Mouse (Mus musculus): Measurements from ENCODE around the gene Galnt16. TPM values are rescaled to one million over a fixed set of nuclear protein-coding genes. Genes with fewer than 3 reads are reported as not detected.
A peak's percentile ranks its signal among the peaks of the same experiment; 100 is the strongest.

Gene Galnt16
- polyA plus RNA-seq, 1 experiment from 2014 or later = 3.1 TPM

DNA sequence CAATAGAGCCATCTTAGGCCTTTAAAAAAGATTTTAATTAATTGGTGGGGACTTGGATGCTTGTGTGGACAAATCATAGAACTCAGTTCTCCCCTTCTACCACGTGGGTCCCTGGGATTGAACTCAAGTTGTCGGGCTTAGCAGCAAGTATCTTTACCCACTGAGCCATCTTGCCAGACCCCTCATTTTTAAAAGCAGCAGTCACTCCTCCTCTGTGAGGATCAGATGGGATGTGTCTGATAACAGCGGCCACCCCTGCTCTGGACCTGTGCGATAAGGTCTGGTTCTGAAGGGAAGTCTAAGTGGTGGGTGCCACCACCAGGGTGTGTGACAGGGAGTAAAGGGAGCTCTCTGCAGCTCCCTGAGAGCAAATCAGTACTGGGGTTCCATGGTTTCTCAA, 77.5 kb downstream of the Galnt16 start:
- no peak overlapping the region for H3K9ac ChIP-seq (ENCODE audit: low read depth, low read length)
- 94% methylated on average over 4 of the region's 4 CpGs for WGBS
- no peak overlapping the region for H3K4me2 ChIP-seq (replicated peaks; ENCODE audit: low read depth, low read length)
- no peaks in the 10 kb centered on the region for H3K36me3 ChIP-seq (ENCODE audit: control insufficient read depth, insufficient read depth, low read length)
- no peak overlapping the region for H3K4me3 ChIP-seq (ENCODE audit: low read length)
- H3K4me1 ChIP-seq (ENCODE audit: control insufficient read depth, insufficient read depth, low read length) = peaks cover 11% of the 10 kb centered on the region
- no peaks in the 10 kb centered on the region for H3K9me3 ChIP-seq (ENCODE audit: control insufficient read depth, low read length)
- ATAC-seq (ENCODE audit: low FRiP score, low TSS enrichment) = no peak
- H3K27me3 ChIP-seq (ENCODE audit: control insufficient read depth, insufficient read depth, low read length) = no peaks in the 10 kb centered on the region
- no peak overlapping the region for H3K27ac ChIP-seq (ENCODE audit: low read depth, low read length)

GRCm38 (mm10) chr12:80595968-80596367, 77.9 kb downstream of the Galnt16 start:
- Histone ChIP-seq H3K9me3 (ENCODE audit: control insufficient read depth, low read length) (no peaks in the 10 kb centered on the region), H3K36me3 (ENCODE audit: control insufficient read depth, insufficient read depth, low read length) (no peaks in the 10 kb centered on the region), H3K27ac (ENCODE audit: low read depth, low read length) (no peak overlapping the region), H3K9ac (ENCODE audit: low read depth, low read length) (no peak overlapping the region), H3K27me3 (ENCODE audit: control insufficient read depth, insufficient read depth, low read length) (no peaks in the 10 kb centered on the region), H3K4me1 (ENCODE audit: control insufficient read depth, insufficient read depth, low read length) (peaks cover 15% of the 10 kb centered on the region), H3K4me2 (replicated peaks; ENCODE audit: low read depth, low read length) (no peak overlapping the region), H3K4me3 (ENCODE audit: low read length) (no peak overlapping the region)
- ATAC-seq (ENCODE audit: low FRiP score, low TSS enrichment) = no peak
- 50% methylated on average over 4 of the region's 4 CpGs for WGBS

DNA sequence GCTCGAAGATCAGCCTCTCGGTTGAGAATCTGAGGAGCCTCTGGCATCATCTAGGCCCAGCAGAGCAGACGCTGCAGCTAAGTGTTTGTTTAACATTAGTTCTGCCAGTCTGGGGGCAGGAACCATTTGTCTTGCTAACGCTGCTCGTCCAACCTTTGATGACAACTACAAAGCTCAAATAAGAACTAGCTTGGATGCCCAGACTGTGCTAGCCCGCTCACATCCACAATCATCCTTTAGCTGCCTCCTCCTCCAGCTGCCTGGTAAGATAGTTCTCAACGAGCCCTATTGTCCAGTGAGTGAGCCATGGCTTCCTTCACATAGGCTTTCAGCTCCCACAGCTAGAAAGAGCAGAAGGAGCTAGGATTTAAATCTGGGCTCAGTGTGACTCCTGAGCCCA, 80.2 kb downstream of the Galnt16 start:
- no peak for ATAC-seq (ENCODE audit: low FRiP score, low TSS enrichment)
- H3K4me1 ChIP-seq (ENCODE audit: control insufficient read depth, insufficient read depth, low read length) = peaks cover 16% of the 10 kb centered on the region
- no peaks in the 10 kb centered on the region for H3K27me3 ChIP-seq (ENCODE audit: control insufficient read depth, insufficient read depth, low read length)
- H3K4me3 ChIP-seq (ENCODE audit: low read length) = no peak overlapping the region
- H3K36me3 ChIP-seq (ENCODE audit: control insufficient read depth, insufficient read depth, low read length) = no peaks in the 10 kb centered on the region
- no peak overlapping the region for H3K9ac ChIP-seq (ENCODE audit: low read depth, low read length)
- no peaks in the 10 kb centered on the region for H3K9me3 ChIP-seq (ENCODE audit: control insufficient read depth, low read length)
- H3K4me2 ChIP-seq (replicated peaks; ENCODE audit: low read depth, low read length) = no peak overlapping the region
- WGBS = 25% methylated on average over 7 of the region's 7 CpGs
- no peak overlapping the region for H3K27ac ChIP-seq (ENCODE audit: low read depth, low read length)

- H3K4me2 ChIP-seq (replicated peaks; ENCODE audit: low read depth, low read length) = no peak overlapping the region
- H3K27ac ChIP-seq (ENCODE audit: low read depth, low read length) = no peak overlapping the region
- no peaks in the 10 kb centered on the region for H3K27me3 ChIP-seq (ENCODE audit: control insufficient read depth, insufficient read depth, low read length)
- no peak overlapping the region for H3K4me3 ChIP-seq (ENCODE audit: low read length)
- no peak overlapping the region for H3K9ac ChIP-seq (ENCODE audit: low read depth, low read length)
- H3K36me3 ChIP-seq (ENCODE audit: control insufficient read depth, insufficient read depth, low read length) = no peaks in the 10 kb centered on the region
- peaks cover 16% of the 10 kb centered on the region for H3K4me1 ChIP-seq (ENCODE audit: control insufficient read depth, insufficient read depth, low read length)
- WGBS = 42% methylated on average over 6 of the region's 6 CpGs
- ATAC-seq (ENCODE audit: low FRiP score, low TSS enrichment) = no peak
- no peaks in the 10 kb centered on the region for H3K9me3 ChIP-seq (ENCODE audit: control insufficient read depth, low read length)
Measured at GRCm38 (mm10) chr12:80598756-80599155, 80.7 kb downstream of the Galnt16 start.

GRCm38 (mm10) chr12:80601597-80602269, 83.7 kb downstream of the Galnt16 start:
- Histone ChIP-seq H3K4me3 (ENCODE audit: low read length) (no peak overlapping the region), H3K4me2 (replicated peaks; ENCODE audit: low read depth, low read length) (no peak overlapping the region), H3K4me1 (ENCODE audit: control insufficient read depth, insufficient read depth, low read length) (peaks cover 25% of the 10 kb centered on the region), H3K9me3 (ENCODE audit: control insufficient read depth, low read length) (no peaks in the 10 kb centered on the region), H3K9ac (ENCODE audit: low read depth, low read length) (no peak overlapping the region), H3K36me3 (ENCODE audit: control insufficient read depth, insufficient read depth, low read length) (no peaks in the 10 kb centered on the region), H3K27ac (ENCODE audit: low read depth, low read length) (no peak overlapping the region), H3K27me3 (ENCODE audit: control insufficient read depth, insufficient read depth, low read length) (no peaks in the 10 kb centered on the region)
- WGBS = 67% methylated on average over 9 of the region's 9 CpGs
- ATAC-seq (ENCODE audit: low FRiP score, low TSS enrichment) = no peak

DNA sequence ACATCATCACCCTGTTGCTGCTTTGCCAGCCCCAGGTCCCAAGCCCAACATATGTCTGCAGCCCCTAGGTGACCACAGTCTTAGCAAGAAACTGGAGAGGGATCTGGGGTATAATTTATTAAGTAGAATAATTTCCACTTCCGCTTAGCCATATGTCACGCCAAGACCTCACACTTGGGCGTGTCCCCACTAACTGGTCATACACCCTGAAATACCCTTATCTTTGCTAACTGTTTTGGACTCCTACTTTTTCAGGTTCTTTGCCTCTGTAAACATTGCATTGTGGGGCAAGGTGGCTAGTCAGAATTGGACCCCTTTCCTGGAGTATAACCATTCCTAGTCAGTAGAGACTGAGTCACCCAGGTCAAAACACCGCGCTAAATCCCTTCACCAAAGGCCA, 84.4 kb downstream of the Galnt16 start:
- 86% methylated on average over 5 of the region's 5 CpGs for WGBS
- peaks cover 25% of the 10 kb centered on the region for H3K4me1 ChIP-seq (ENCODE audit: control insufficient read depth, insufficient read depth, low read length)

GRCm38 (mm10) chr12:80603566-80603965, 85.5 kb downstream of the Galnt16 start:
- Histone ChIP-seq H3K4me3 (ENCODE audit: low read length) (no peak overlapping the region), H3K27ac (ENCODE audit: low read depth, low read length) (peak overlapping the region; percentile 30; the same call in 1 of the 2 replicates), H3K36me3 (ENCODE audit: control insufficient read depth, insufficient read depth, low read length) (no peaks in the 10 kb centered on the region), H3K27me3 (ENCODE audit: control insufficient read depth, insufficient read depth, low read length) (no peaks in the 10 kb centered on the region), H3K9ac (ENCODE audit: low read depth, low read length) (no peak overlapping the region), H3K4me1 (ENCODE audit: control insufficient read depth, insufficient read depth, low read length) (peaks cover 25% of the 10 kb centered on the region), H3K9me3 (ENCODE audit: control insufficient read depth, low read length) (no peaks in the 10 kb centered on the region), H3K4me2 (replicated peaks; ENCODE audit: low read depth, low read length) (no peak overlapping the region)
- WGBS = 49% methylated on average over 4 of the region's 4 CpGs
- ATAC-seq (ENCODE audit: low FRiP score, low TSS enrichment) = no peak; the same call in 1 of the 2 replicates

More for the DNA sequence above, 84.4 kb downstream of the Galnt16 start:
- Histone ChIP-seq H3K27me3 (ENCODE audit: control insufficient read depth, insufficient read depth, low read length) (no peaks in the 10 kb centered on the region), H3K9ac (ENCODE audit: low read depth, low read length) (no peak overlapping the region), H3K9me3 (ENCODE audit: control insufficient read depth, low read length) (no peaks in the 10 kb centered on the region), H3K4me3 (ENCODE audit: low read length) (no peak overlapping the region), H3K27ac (ENCODE audit: low read depth, low read length) (no peak overlapping the region), H3K36me3 (ENCODE audit: control insufficient read depth, insufficient read depth, low read length) (no peaks in the 10 kb centered on the region), H3K4me2 (replicated peaks; ENCODE audit: low read depth, low read length) (no peak overlapping the region)
- ATAC-seq (ENCODE audit: low FRiP score, low TSS enrichment) = no peak

- Histone ChIP-seq H3K27ac (ENCODE audit: low read depth, low read length) (peak overlapping the region; percentile 19; the same call in 1 of the 2 replicates), H3K27me3 (ENCODE audit: control insufficient read depth, insufficient read depth, low read length) (no peaks in the 10 kb centered on the region), H3K9ac (ENCODE audit: low read depth, low read length) (no peak overlapping the region), H3K4me1 (ENCODE audit: control insufficient read depth, insufficient read depth, low read length) (peaks cover 18% of the 10 kb centered on the region), H3K36me3 (ENCODE audit: control insufficient read depth, insufficient read depth, low read length) (no peaks in the 10 kb centered on the region), H3K4me3 (ENCODE audit: low read length) (no peak overlapping the region), H3K4me2 (replicated peaks; ENCODE audit: low read depth, low read length) (no peak overlapping the region), H3K9me3 (ENCODE audit: control insufficient read depth, low read length) (no peaks in the 10 kb centered on the region)
- 84% methylated on average over 2 of the region's 2 CpGs for WGBS
- no peak for ATAC-seq (ENCODE audit: low FRiP score, low TSS enrichment)
Measured at GRCm38 (mm10) chr12:80604218-80604617, 86.1 kb downstream of the Galnt16 start.

DNA sequence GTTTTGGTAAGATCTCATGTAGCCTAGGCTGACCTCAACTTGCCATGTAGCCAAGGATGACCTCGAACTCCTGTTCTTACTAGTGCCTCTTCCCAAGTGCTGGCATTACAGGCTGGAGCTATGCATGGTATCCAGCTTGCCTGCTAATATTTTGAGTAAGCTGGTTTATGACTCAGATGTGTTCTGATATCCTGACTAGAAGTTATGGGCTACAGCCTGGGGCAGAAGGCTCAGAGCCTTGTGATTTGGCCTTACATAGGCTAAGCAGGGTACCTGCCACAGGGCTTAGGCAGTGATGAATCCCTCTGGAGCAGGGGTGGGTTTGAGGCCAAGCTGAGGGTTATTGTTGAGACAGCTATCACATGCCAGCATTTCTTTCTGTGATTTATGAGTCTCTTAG, 90.5 kb downstream of the Galnt16 start:
- H3K36me3 ChIP-seq (ENCODE audit: control insufficient read depth, insufficient read depth, low read length) = no peaks in the 10 kb centered on the region
- WGBS = 59% methylated on average over 1 of the region's 1 CpGs
- no peaks in the 10 kb centered on the region for H3K27me3 ChIP-seq (ENCODE audit: control insufficient read depth, insufficient read depth, low read length)
- no peak for ATAC-seq (ENCODE audit: low FRiP score, low TSS enrichment)
- no peak overlapping the region for H3K27ac ChIP-seq (ENCODE audit: low read depth, low read length)
- H3K4me2 ChIP-seq (replicated peaks; ENCODE audit: low read depth, low read length) = no peak overlapping the region
- peaks cover 9% of the 10 kb centered on the region for H3K4me1 ChIP-seq (ENCODE audit: control insufficient read depth, insufficient read depth, low read length)
- H3K9ac ChIP-seq (ENCODE audit: low read depth, low read length) = no peak overlapping the region
- no peak overlapping the region for H3K4me3 ChIP-seq (ENCODE audit: low read length)
- no peaks in the 10 kb centered on the region for H3K9me3 ChIP-seq (ENCODE audit: control insufficient read depth, low read length)

All from kidney, embryonic 14.5 days (tissue).